Mouse (Mus musculus) heart, adult 18-20 months (tissue): ENCODE data around the gene Myo16. TPM values are rescaled to one million over a fixed set of nuclear protein-coding genes. Genes with fewer than 3 reads are reported as not detected.

Experiments
- DNase-seq, 2 experiments: peaks; one replicate each; pipeline ENCODE4 v3.0.0; 2021 to 2022; ENCODE audit warnings: mixed read lengths in 1 of 2
- total RNA-seq, 2 experiments: library from RNA; stranded (reverse); gene quantifications; 2 replicates each; pipeline ENCODE4 v1.2.3; 2021

The Myo16 gene
- total RNA-seq, 2 experiments from 2014 or later, result 3.2 to 6.7 TPM

GRCm38 (mm10) chr8:10304721-10305120 is 151.0 kb downstream of the Myo16 start:
- DNase-seq, result no peak

GRCm38 (mm10) chr8:10307345-10307744 is 153.6 kb downstream of the Myo16 start:
- no peak for DNase-seq

- no peak for DNase-seq
Observed at GRCm38 (mm10) chr8:10307770-10308476, 154.2 kb downstream of the Myo16 start.

- no peak for DNase-seq
Observed at GRCm38 (mm10) chr8:10310470-10310869, 156.8 kb downstream of the Myo16 start.

- DNase-seq, result no peak
Observed at GRCm38 (mm10) chr8:10312316-10312715, 158.6 kb downstream of the Myo16 start.

- no peak for DNase-seq
Observed at GRCm38 (mm10) chr8:10316201-10316600, 162.5 kb downstream of the Myo16 start.

GRCm38 (mm10) chr8:10318103-10318502 is 164.4 kb downstream of the Myo16 start:
- DNase-seq, result no peak

GRCm38 (mm10) chr8:10350451-10350850 is 196.7 kb downstream of the Myo16 start:
- DNase-seq, result no peak

- no peak for DNase-seq
Observed at GRCm38 (mm10) chr8:10358711-10359110, 205.0 kb downstream of the Myo16 start.

- no peak for DNase-seq
Observed at GRCm38 (mm10) chr8:10362949-10363348, 209.2 kb downstream of the Myo16 start.

- no peak for DNase-seq
Observed at GRCm38 (mm10) chr8:10363654-10364406, 210.1 kb downstream of the Myo16 start.

GRCm38 (mm10) chr8:10366141-10366540 is 212.4 kb downstream of the Myo16 start:
- DNase-seq, result no peak

- no peak for DNase-seq
Observed at GRCm38 (mm10) chr8:10372571-10372970, 218.9 kb downstream of the Myo16 start.

GRCm38 (mm10) chr8:10387143-10387542 is 233.4 kb downstream of the Myo16 start:
- DNase-seq, result peak; percentile 78 to 81

- DNase-seq, result no peak
Observed at GRCm38 (mm10) chr8:10391096-10391683, 237.5 kb downstream of the Myo16 start.

- DNase-seq, result no peak
Observed at GRCm38 (mm10) chr8:10391913-10392312, 238.2 kb downstream of the Myo16 start.

- no peak for DNase-seq
Observed at GRCm38 (mm10) chr8:10394506-10394905, 240.8 kb downstream of the Myo16 start.

- DNase-seq, result no peak
Observed at GRCm38 (mm10) chr8:10395146-10395545, 241.4 kb downstream of the Myo16 start.

- DNase-seq, result peak; percentile 27 to 78
Observed at GRCm38 (mm10) chr8:10402606-10403005, 248.9 kb downstream of the Myo16 start.

GRCm38 (mm10) chr8:10405469-10405868 is 251.8 kb downstream of the Myo16 start:
- peak; percentile 6 to 39 for DNase-seq

- no peak for DNase-seq
Observed at GRCm38 (mm10) chr8:10409043-10409442, 255.3 kb downstream of the Myo16 start.

- no peak for DNase-seq
Observed at GRCm38 (mm10) chr8:10411511-10411910, 257.8 kb downstream of the Myo16 start.

GRCm38 (mm10) chr8:10413881-10414280 is 260.2 kb downstream of the Myo16 start:
- DNase-seq, result no peak
